Mouse (Mus musculus): ENCODE measurements at regions not wholly inside any gene's neighbourhood (a gene's known extent, or its start where the extent isn't known, plus 50 kb on each side); places are given as distances from the start of the nearest gene placed in this dataset.

DNA sequence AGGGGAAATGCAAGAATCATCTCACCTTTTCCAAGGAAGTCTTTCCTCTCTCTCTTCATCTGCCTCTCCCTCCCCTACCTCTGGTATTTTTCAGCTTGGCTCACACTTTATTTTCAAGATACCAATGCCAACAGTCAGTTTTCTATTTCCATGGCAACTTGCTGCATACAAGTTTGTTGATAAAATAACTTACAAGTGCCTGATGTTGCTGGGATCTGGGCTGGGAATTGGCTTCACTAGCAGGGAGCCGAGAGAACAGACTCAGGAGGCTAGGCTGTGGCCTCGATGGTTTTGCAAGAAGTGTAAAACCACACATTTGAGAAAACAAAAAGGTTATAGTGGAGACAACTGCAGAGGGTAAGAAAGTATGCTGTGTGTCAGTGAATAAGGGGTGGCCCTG is 94.6 kb upstream of the Kcnd3 start:
- TF ChIP-seq CTCF (IDR thresholded peaks at IDR 0.05; ENCODE audit: low read depth) (no peak), EP300 (IDR thresholded peaks at IDR 0.05; ENCODE audit: low read depth) (no peak)

Data from liver, postnatal 0 days (tissue).